12 mouse cellular contexts compared by ENCODE assay signal in the genomic region with DNA sequence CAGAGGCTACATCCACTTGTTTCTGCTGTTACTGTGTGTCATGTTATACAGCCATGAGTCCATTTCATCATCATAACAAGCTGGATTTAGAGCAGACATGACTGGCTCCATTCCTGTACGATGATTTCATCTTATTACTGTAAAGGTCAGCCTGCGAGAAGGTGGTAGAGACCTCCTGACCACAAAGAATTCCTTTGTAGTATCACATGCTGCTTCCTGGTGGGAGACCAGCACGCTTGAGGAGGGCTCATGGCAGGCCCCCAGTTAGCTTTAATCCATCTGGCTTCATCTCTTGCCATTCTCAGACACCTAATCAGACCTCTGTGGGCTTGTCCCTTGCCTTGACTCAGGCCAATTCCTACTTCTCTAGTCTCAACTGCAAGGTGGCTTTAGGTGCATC.
"Had no signal": no experiment of that assay in that cellular context is flagged by ENCODE, and none has a peak within 500 bp of the region (broad histone marks: within the 10 kb centered on the region; RNA-seq: fewer than 3 reads in every experiment).

No protein-coding gene starts in this region.

- H3K27me3 ChIP-seq: midbrain, embryonic 13.5 days; midbrain, embryonic 15.5 days; neural tube, embryonic 12.5 days; stomach, embryonic 15.5 days had no signal

- ATAC-seq: midbrain, embryonic 13.5 days; midbrain, embryonic 15.5 days had no signal

- DNase-seq: lung, adult 18-20 months; lung, embryonic 14.5 days; lung, postnatal 10 days; lung, postnatal 4 days; right cerebral cortex, postnatal 14 days; thymus, adult 2 months; thymus, postnatal 25 days; thymus, postnatal 4 days had no signal
